Mouse (Mus musculus) heart, embryonic 12.5 days (tissue): ENCODE measurements around the gene Pctp. TPM values are rescaled to one million over a fixed set of nuclear protein-coding genes. Genes with fewer than 3 reads are reported as not detected.

Source experiments
- ATAC-seq: fragments of 200-750 bp; cut with Nextera tagmentation; 2 replicates; pipeline ENCODE4 v1.8.0; 2017; ENCODE audit warnings: moderate TSS enrichment, moderate library complexity; ENCODE audit not compliant: insufficient number of reproducible peaks, low FRiP score
- H3K27ac ChIP-seq: fragments of 300-500 bp; sonication (generic); 2 replicates; pipeline ENCODE4 v1.5.1; 2016; ENCODE audit warnings: mild to moderate bottlenecking, moderate library complexity; ENCODE audit not compliant: poor library complexity, severe bottlenecking
- H3K27me3 ChIP-seq: fragments of 300-500 bp; sonication (generic); replicated peaks from 2 replicates; pipeline ENCODE4 v1.6.1; 2016; ENCODE audit warnings: mild to moderate bottlenecking, moderate library complexity
- H3K36me3 ChIP-seq: fragments of 300-500 bp; sonication (generic); 2 replicates; pipeline ENCODE4 v1.6.1; 2016; ENCODE audit warnings: mild to moderate bottlenecking, moderate library complexity
- H3K4me1 ChIP-seq: fragments of 300-500 bp; sonication (generic); replicated peaks from 2 replicates; pipeline ENCODE4 v1.6.1; 2016; ENCODE audit warnings: mild to moderate bottlenecking
- H3K4me2 ChIP-seq: fragments of 300-500 bp; sonication (generic); 2 replicates; pipeline ENCODE4 v1.6.1; 2016; ENCODE audit warnings: mild to moderate bottlenecking, moderate library complexity
- H3K4me3 ChIP-seq: fragments of 300-500 bp; sonication (generic); 2 replicates; pipeline ENCODE4 v1.5.1; 2016; ENCODE audit warnings: mild to moderate bottlenecking
- H3K9ac ChIP-seq: fragments of 300-500 bp; sonication (generic); 2 replicates; pipeline ENCODE4 v1.6.1; 2016; ENCODE audit warnings: mild to moderate bottlenecking, moderate library complexity
- H3K9me3 ChIP-seq: fragments of 300-500 bp; sonication (generic); replicated peaks from 2 replicates; pipeline ENCODE4 v1.6.1; 2016; ENCODE audit warnings: mild to moderate bottlenecking, moderate library complexity
- WGBS: fragments of 180-500 bp; shearing (Covaris S2); methylation state at CpG from one replicate; pipeline ENCODE4 v1.1.7; 2016; 5-methylcytosine and 5-hydroxymethylcytosine counted together
- polyA plus RNA-seq: library from polyadenylated mRNA; unstranded; fragments of >200 nt; fragmentation: Nextera tagmentation; extraction: Ambion mirVana; gene quantifications from 2 replicates; pipeline ENCODE4 v1.2.1, GENCODE M21; 2016

Gene Pctp
- polyA plus RNA-seq, 1 experiment from 2014 or later, result 18.1 TPM

DNA sequence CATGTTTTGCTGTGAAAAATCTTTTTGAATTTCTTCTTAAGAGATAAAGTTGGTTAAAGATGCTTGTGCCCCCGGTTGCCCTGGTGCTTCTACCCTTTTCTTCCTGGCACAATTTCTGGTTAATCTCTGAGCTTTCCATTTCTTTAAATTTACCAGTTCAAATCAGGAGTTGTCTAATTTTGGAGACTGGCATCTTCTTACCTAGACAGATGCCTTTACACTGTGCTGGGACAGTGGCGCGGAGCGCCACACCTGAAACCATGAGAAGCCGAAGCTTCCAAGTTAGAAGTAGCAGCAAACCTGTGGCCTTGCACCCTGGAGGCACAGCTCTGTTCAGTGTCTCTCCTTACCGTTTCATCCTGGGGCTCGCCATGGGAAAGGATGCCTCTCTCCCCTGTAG is 28.4 kb upstream of the Pctp start:
- Histone ChIP-seq H3K27me3 (peaks cover 27% of the 10 kb centered on the region), H3K9ac (peak overlapping the region; percentile 69), H3K9me3 (no peaks in the 10 kb centered on the region), H3K36me3 (peaks cover 7% of the 10 kb centered on the region), H3K4me2 (peak overlapping the region; percentile 69), H3K4me1 (peaks cover 30% of the 10 kb centered on the region), H3K4me3 (peak overlapping the region; percentile 46), H3K27ac (no peak overlapping the region)
- no peak for ATAC-seq
- 25% methylated on average over 7 of the region's 7 CpGs for WGBS

DNA sequence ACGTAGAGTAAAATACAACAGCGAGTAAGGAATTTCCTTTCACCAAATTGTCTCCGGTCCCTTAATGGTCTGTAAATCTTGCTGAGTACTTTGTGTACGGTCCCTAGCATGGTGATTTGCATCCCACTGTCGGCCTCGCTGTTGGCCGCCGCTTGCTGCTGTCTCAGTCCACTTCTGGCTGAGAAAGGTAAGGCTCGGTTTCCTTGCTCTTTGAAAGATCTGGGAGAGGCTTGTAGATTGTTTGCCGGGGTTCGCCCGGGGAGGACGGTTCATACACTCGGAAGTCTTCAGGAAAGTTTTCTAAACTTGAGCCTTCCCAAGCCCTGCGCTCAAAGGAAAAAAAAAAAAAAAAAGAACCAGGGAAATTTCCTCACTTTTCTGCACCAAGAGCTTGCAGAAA is 27.9 kb upstream of the Pctp start:
- H3K4me1 ChIP-seq, result peaks cover 36% of the 10 kb centered on the region
- H3K36me3 ChIP-seq, result peaks cover 6% of the 10 kb centered on the region
- peak overlapping the region; percentile 69 for H3K4me2 ChIP-seq
- H3K9me3 ChIP-seq, result no peaks in the 10 kb centered on the region
- H3K4me3 ChIP-seq, result peak overlapping the region; percentile 46
- H3K27me3 ChIP-seq, result peaks cover 31% of the 10 kb centered on the region
- under 1% methylated on average over 15 of the region's 15 CpGs for WGBS
- H3K27ac ChIP-seq, result no peak overlapping the region
- no peak for ATAC-seq
- H3K9ac ChIP-seq, result peak overlapping the region; percentile 69; the same call in 1 of the 2 replicates

DNA sequence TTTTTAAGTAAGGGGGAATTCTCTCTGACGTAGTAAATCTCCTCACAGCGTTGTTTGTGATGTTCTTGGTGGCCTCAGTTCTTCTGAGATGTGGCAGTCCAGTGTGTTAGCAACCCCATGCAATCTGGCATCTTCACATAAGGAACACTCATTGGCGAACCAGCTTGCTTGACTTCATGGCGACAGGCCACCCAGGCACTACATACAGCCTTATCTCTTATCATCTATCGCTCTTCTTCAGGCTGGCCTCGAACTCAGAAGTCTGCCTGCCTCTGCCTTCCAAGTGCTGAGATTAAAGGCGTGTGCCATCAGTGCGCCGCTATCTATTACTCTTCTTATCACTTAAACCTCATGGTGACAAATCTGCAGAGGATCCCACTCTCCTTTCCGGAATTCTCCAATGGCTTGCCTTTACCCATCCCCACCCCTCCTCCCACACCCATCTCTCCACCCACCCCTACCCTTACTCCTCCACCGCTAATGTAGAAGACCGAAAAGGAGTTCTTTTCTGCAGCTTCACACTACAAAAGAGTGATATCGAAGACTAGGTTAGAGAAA is 27.2 kb upstream of the Pctp start, which contains the start of gene Tmem100:
Tmem100 (plus strand) TSS at position 508 of the 558 bp plus-strand sequence.
- Histone ChIP-seq H3K4me3 (peak within 1 kb of the TSS; percentile 46), H3K27ac (no peak within 1 kb of the TSS), H3K9ac (peak within 1 kb of the TSS; percentile 69), H3K4me1 (peaks cover 34% of the 10 kb centered on the region), H3K9me3 (no peaks in the 10 kb centered on the region), H3K27me3 (peaks cover 31% of the 10 kb centered on the region), H3K4me2 (peak within 1 kb of the TSS; percentile 69), H3K36me3 (no peaks in the 10 kb centered on the region)
- 32% methylated on average over 13 of the region's 13 CpGs for WGBS
- no peak for ATAC-seq

DNA sequence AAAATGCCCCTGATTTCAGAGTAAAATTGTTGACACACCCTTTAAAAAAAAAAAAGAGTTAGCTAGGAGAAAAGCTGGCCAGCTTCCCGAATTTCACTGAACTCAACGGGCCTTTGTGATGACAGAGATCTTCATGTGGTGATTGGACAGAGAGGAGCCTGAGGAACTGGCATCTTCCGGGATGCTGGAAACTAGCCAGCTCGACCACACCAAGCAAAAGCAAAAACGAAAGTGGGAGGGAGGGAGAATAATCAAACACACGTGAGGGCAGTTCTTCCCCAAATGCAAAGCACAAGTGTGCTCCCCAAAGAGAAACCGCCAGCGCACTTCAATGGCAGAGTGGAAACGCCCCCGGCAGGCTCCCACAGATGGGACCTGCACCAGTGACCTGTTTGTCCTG is 26.7 kb upstream of the Pctp start:
- WGBS, result 40% methylated on average over 10 of the region's 10 CpGs
- Histone ChIP-seq H3K27me3 (peaks cover 33% of the 10 kb centered on the region), H3K9me3 (no peaks in the 10 kb centered on the region), H3K4me1 (peaks cover 30% of the 10 kb centered on the region), H3K9ac (no peak overlapping the region), H3K27ac (no peak overlapping the region), H3K4me3 (peak overlapping the region; percentile 29), H3K36me3 (no peaks in the 10 kb centered on the region), H3K4me2 (peak overlapping the region; percentile 64)
- no peak for ATAC-seq

DNA sequence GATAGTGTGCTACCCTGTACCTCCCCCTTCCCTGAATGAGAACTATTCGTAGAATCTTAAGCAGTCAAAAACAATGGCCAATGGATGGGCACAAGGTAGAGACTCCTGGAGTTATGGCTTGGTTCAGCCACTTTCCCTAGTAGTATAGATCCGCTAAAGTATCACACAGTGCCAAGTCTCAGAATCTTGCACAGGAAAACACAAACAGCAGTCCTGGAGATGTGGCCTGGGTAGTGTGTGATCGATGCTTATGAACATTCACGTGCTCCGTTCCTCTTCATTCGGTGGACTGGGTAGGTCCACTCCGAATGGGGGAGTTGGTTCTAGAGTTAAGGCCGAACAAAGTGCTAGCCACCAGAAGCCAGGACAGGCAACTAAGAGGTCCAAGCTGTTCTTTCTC is 26.1 kb upstream of the Pctp start:
- no peak for ATAC-seq
- H3K9ac ChIP-seq, result no peak overlapping the region
- no peaks in the 10 kb centered on the region for H3K36me3 ChIP-seq
- peaks cover 34% of the 10 kb centered on the region for H3K27me3 ChIP-seq
- no peak overlapping the region for H3K27ac ChIP-seq
- H3K4me3 ChIP-seq, result no peak overlapping the region
- 85% methylated on average over 8 of the region's 8 CpGs for WGBS
- H3K9me3 ChIP-seq, result no peaks in the 10 kb centered on the region
- H3K4me2 ChIP-seq, result no peak overlapping the region
- H3K4me1 ChIP-seq, result peaks cover 30% of the 10 kb centered on the region

DNA sequence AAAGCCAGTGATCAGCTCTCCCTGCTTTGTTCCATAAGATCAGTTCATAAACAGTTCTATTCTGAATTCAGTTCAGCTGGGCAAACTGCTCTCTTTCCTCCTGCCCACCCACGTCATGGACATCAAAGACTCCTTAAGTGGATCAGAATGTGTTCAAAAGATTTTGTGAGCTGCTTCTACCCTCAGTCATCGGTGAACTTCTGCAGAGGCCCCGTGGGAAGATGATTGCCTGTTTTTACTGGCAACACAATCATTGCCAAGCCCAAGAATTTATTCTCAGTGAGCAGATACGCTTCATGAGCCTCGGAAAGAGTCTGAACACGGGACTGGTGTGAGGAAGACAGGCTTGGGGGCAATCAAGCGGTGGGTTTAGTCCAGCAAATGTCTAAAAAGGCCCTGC is 24.5 kb upstream of the Pctp start:
- H3K36me3 ChIP-seq, result no peaks in the 10 kb centered on the region
- no peaks in the 10 kb centered on the region for H3K9me3 ChIP-seq
- peaks cover 22% of the 10 kb centered on the region for H3K4me1 ChIP-seq
- ATAC-seq, result no peak
- H3K9ac ChIP-seq, result no peak overlapping the region
- peaks cover 31% of the 10 kb centered on the region for H3K27me3 ChIP-seq
- WGBS, result 47% methylated on average over 7 of the region's 7 CpGs
- H3K4me2 ChIP-seq, result no peak overlapping the region
- no peak overlapping the region for H3K27ac ChIP-seq
- H3K4me3 ChIP-seq, result no peak overlapping the region

DNA sequence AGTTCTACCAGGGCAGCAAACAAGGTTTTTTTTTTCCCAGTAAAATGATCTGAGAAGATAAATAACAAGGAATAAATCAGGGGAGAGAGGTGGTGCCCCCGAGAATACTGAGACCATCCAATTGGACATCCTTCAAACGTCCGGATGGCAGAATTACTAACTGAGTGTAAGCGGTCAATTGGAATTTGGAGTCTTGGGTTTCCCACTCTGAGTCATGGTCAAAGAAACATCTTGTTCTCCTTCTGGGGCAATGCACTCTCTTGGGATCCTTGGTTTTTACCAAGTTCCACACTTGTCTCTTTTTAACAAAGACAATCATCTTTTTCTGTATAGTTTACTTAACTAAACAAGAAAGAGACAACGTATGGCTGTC is 24.1 kb upstream of the Pctp start:
- Histone ChIP-seq H3K4me3 (no peak overlapping the region), H3K27ac (no peak overlapping the region), H3K4me1 (peaks cover 22% of the 10 kb centered on the region), H3K4me2 (no peak overlapping the region), H3K27me3 (peaks cover 27% of the 10 kb centered on the region), H3K9ac (no peak overlapping the region), H3K36me3 (no peaks in the 10 kb centered on the region), H3K9me3 (no peaks in the 10 kb centered on the region)
- ATAC-seq, result no peak
- 75% methylated on average over 5 of the region's 5 CpGs for WGBS

DNA sequence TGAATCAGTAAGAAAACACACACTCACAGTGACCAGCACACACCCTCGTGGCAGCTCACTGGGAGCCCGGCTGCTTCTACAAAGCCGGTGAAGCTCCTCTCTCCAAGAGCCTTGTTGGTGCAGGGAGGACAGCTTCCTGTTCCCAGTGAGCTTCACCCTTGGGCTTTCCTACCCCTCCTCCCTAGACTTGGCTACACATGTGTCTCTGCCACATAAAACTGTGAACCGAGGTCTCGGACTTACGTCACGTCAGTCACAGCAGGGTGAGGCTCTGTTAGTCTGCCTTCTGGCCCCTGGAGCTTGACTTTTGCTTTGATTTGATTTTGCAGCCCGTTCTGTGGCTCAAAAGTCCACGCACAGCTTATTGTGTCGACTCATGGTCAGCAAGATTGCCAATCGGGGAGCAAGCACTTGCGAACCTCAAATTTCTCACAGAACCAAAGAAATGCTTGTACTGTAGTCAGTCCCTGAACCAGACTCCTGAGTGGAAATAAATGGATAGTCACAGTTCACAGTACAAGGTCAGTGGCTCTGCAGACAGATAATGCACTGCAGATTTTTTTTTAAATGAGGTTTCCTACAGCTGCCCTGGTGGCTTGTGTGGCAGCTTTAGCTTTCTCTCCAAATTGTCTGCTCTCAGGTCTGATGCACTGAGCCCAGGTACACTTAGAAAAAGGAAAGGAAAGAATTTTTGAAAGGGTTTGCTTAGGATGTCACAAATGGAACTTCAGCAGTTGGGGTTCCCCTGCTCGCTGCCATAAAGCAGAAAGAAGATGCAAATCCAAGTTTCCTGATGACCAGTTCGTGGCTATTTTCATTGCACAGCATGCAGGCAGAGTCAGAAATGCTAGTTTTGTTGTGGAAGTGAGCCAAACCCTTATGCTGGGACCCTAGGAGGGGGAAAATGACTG is 23.5 kb upstream of the Pctp start:
- ATAC-seq, result no peak
- WGBS, result 53% methylated on average over 14 of the region's 14 CpGs

DNA sequence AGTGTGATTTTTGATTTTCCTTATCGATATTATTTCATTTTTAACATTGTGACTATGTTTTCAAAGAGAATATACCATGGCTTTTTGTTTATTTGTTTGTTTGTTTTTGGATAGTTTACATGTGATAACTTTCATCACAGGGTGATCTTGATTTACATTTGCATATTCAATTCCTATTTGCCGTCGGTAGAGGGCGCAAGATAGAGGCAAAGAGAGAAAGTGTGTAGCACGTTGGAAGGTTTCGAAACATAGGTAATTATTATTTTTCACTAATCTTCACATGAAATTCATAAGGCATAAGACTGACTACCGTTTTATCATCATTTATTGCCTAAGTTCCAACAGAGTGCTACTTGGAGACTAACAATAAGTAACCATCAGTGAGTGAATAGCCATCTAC is 16.5 kb upstream of the Pctp start:
- Histone ChIP-seq H3K4me2 (no peak overlapping the region), H3K27ac (no peak overlapping the region), H3K4me3 (no peak overlapping the region), H3K27me3 (no peaks in the 10 kb centered on the region), H3K36me3 (no peaks in the 10 kb centered on the region), H3K9me3 (0 out of 2 replicates have a peak, but pooled peaks cover 3% of the 10 kb centered on the region), H3K4me1 (no peaks in the 10 kb centered on the region), H3K9ac (no peak overlapping the region)
- ATAC-seq, result no peak
- 17% methylated on average over 7 of the region's 7 CpGs for WGBS

More for the DNA sequence above, 23.5 kb upstream of the Pctp start:
- no peak overlapping the region for H3K27ac ChIP-seq
- H3K4me2 ChIP-seq, result no peak overlapping the region
- H3K36me3 ChIP-seq, result no peaks in the 10 kb centered on the region
- H3K9ac ChIP-seq, result no peak overlapping the region; the same call in 1 of the 2 replicates
- H3K9me3 ChIP-seq, result no peaks in the 10 kb centered on the region
- peaks cover 21% of the 10 kb centered on the region for H3K27me3 ChIP-seq
- no peak overlapping the region for H3K4me3 ChIP-seq
- H3K4me1 ChIP-seq, result peaks cover 20% of the 10 kb centered on the region

DNA sequence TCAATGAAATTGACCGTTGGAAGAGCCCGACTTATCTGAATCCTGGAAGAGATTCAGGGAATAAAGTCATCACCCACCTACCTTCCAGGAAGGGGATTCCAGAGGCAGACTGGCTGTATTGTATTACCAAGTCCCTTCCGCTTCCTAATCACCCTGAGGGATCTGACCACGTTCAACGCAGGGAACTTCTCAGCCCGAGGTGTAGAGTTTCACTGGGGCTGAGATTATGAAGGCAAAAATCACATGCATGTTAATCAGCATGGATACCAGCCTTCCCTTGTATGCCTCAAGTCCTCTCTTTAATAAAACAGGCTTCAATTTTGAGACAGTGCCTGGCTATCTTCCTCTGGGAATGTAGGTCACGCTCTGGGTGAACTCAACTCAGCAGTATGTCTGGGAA is 12.6 kb upstream of the Pctp start:
- 55% methylated on average over 7 of the region's 7 CpGs for WGBS
- no peak overlapping the region for H3K9ac ChIP-seq
- ATAC-seq, result no peak
- no peaks in the 10 kb centered on the region for H3K27me3 ChIP-seq
- H3K36me3 ChIP-seq, result no peaks in the 10 kb centered on the region
- no peak overlapping the region for H3K4me2 ChIP-seq
- H3K9me3 ChIP-seq, result 0 out of 2 replicates have a peak, but pooled peaks cover 3% of the 10 kb centered on the region
- no peak overlapping the region for H3K27ac ChIP-seq
- H3K4me3 ChIP-seq, result no peak overlapping the region
- H3K4me1 ChIP-seq, result no peaks in the 10 kb centered on the region

DNA sequence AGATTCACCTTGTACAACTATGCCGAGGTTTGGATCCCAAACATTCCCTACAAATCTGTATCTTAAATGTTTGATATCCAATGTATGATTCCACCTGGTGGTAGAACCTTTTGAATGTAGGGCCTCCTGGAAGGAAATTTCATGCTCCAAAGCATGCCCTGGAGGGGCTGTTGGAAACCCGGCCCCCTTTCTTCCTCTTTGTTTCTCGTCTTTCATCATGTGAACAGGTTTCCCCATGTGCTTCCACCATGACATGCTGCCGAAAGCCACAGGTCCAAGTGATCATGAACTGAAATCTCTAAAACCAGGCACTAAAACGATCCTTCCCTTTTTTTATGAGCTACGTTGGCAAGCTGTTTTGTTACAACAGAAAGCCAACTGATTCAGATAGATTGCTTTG is 11.0 kb upstream of the Pctp start:
- WGBS, result 84% methylated on average over 6 of the region's 6 CpGs
- Histone ChIP-seq H3K4me3 (no peak overlapping the region), H3K4me2 (no peak overlapping the region), H3K9me3 (0 out of 2 replicates have a peak, but pooled peaks cover 3% of the 10 kb centered on the region), H3K36me3 (no peaks in the 10 kb centered on the region), H3K27me3 (no peaks in the 10 kb centered on the region), H3K4me1 (no peaks in the 10 kb centered on the region), H3K27ac (no peak overlapping the region), H3K9ac (no peak overlapping the region)
- no peak for ATAC-seq
